Mouse (Mus musculus) thymus, postnatal 10 days (tissue): ENCODE measurements around the gene Obscn.
A peak's percentile ranks its signal among the peaks of the same experiment; 100 is the strongest.

Source experiments
- DNase-seq, 2 experiments: peaks; one replicate each; pipeline ENCODE4 v3.0.0; 2021; ENCODE audit warnings: low spot score in 2 of 2

Gene Obscn

GRCm38 (mm10) chr11:59135904-59136452 lies at the start of gene Obscn:
Gene Obscn, minus strand, starts transcription at chr11:59136402.
- DNase-seq: no peak

DNA sequence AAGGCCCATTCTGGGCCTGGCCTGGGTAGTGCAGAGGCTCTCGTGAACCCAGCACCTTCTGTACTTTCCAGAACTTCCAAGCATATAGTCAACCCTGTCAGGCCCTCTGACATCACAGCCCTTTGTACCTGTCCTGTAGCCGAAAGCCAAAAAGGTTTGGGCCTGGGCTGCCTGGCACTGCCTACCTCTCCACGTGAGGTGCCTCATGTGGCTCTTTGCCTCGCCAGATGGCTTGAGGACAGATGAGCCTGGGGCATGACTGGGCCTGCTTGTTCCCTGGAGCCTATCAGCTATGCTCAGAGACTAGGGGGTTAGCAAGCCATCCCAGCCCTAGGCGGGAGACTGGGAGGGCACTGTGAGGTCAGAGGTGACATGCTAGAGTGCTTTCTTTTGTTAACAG lies 49.3 kb upstream of the Obscn start:
- DNase-seq: no peak

GRCm38 (mm10) chr11:59183821-59184220 lies 47.6 kb upstream of the Obscn start:
- peak in 1 of 2 experiments; percentile 19 for DNase-seq

GRCm38 (mm10) chr11:59182864-59183331 lies 46.7 kb upstream of the Obscn start, which contains the start of gene Gjc2:
Gene Gjc2, minus strand, starts transcription at chr11:59183213.
- DNase-seq: no peak

DNA sequence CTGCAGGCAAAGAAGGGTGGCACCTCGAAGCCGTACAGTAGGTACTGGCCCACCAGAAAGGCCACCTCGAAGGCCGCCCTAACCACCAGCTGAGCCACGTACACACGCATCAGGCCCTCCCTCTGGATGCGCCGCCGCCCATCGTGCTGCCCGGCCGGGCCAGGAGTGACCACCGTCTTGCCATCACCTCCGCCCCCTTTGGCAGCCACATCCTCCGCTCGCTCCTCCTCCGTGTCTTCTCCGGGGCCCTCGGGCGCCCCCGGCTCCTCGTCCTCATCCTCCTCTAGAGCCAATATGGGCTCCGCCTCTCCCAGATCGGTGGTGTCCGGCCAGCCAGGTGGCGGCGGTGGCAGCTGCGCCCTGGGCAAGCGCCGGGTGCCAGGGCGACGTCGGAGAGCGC lies 40.7 kb upstream of the Obscn start:
- no peak for DNase-seq

DNA sequence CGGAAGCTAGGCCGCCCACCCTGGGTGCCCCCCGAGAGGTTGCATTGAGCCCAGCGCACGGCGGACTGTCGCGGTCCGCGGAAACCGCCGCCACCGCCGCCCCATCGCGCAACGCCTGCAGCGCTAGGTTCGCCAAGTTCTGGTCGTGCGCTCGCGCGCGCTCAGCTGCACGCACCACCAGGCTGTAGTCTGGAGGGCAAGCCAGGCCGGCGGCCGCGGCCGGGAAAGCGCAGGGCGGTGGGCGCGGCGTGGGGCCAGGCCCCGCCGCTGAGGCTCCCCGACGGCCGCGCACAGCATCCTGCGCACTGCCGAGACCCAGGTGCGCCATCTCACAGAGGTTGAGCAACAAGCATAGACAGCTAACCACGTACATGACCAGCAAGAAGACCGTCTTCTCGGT lies 40.3 kb upstream of the Obscn start:
- no peak for DNase-seq

- DNase-seq: no peak
Measured at GRCm38 (mm10) chr11:59174189-59174838, 38.1 kb upstream of the Obscn start.

GRCm38 (mm10) chr11:59170549-59170948 lies 34.3 kb upstream of the Obscn start:
- DNase-seq: no peak

- DNase-seq: no peak
Measured at GRCm38 (mm10) chr11:59169807-59170206, 33.6 kb upstream of the Obscn start.

DNA sequence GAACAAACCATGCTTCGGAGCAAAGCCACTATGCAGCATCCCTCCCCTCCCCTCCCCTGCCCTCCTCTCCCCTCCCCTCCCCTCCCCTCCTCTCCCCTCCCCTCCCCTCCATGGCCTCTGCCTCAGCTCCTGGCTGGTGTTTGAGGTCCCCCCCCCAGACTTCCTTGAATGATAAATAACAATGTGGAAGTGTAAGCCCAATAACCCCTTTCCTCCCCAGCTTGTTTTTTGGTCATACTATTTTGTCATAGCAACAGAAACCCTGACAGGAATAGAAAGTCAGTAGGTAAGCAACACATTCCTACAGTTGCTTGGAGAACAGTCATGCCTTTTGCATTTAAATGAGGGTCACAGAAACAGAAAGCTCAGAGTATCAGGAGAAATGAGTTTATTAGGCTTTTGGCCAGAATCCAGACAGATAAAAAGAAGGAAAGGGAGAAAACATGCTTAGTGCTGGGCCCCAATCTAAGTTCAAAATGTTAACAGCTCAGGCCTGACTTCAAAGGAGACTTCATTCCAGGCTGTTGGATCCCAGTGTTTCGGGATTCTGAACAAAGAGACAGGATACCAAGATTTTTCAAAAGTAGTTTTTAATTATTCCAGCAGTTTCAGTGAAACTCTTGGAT lies 29.5 kb upstream of the Obscn start:
- DNase-seq: no peak

DNA sequence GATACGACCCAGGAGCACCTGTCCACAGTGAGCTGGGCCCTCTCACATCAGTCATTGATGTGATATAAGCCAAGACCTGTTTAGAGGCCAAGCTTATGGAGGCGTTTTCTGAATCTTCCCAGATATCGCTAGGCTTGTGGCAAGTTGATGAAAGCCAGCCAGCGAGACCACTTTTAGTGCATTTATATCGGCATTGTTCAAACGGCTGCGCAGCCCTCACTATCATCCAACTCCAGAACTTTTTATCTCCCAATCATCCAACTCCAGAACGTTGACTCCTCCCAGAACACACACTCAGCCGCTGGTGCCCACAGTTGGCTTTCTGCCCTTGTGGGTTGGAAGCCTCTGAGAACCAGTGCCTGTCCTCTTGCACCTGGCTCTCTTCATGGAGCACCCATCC lies 28.2 kb upstream of the Obscn start:
- no peak for DNase-seq

DNA sequence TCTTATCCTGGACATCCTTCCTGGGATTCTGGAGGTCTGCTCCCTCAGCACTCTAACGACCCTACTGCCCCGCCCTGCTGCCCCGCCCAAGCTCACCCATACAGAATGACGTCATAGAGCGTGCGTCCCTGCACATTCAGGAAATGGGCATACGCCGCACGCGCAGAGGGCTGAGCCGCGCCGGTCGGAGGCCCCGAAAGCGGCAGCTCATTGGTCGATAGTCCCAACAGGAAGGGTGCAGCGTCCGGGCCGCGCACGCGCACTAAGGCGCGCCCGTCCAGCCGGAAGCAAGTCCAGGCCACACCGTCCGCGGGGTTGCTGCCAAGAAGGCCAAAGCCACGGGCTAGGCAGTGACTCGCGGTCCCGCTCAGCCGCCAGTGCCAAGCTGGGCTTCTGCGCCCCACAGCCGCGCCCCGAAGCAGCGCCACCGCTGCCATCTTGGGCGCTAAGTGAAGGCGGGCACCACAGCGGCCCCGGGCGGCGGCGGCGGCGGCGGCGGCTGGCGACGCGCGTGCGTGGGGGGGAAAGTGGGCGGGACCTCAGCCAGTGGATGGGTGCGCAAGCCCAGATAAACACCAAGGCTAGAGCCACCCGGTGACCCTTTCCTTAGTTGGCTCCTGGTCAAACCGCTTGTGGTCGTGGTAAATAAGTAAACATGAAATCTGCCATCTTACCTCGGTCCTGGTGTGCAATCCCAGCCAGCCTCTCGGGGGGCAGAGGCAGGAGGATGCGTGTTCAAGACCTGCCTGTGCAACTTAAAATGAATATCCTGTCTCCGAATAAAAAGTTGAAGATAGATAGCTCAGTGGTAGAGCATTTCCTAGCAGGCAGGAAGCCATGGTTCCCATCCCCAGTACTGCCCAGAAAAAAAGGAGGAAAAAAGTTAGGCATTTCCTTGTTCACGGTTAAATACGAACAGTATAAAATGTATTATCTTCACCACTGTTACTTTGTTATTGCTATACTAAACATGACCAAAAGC lies 27.3 kb upstream of the Obscn start, which contains the start of gene Iba57:
Iba57 (minus strand) TSS at position 485 of the 982 bp plus-strand sequence.
- peak; percentile 94 to 98 for DNase-seq

- no peak for DNase-seq
Measured at GRCm38 (mm10) chr11:59162443-59163254, 26.4 kb upstream of the Obscn start.

DNA sequence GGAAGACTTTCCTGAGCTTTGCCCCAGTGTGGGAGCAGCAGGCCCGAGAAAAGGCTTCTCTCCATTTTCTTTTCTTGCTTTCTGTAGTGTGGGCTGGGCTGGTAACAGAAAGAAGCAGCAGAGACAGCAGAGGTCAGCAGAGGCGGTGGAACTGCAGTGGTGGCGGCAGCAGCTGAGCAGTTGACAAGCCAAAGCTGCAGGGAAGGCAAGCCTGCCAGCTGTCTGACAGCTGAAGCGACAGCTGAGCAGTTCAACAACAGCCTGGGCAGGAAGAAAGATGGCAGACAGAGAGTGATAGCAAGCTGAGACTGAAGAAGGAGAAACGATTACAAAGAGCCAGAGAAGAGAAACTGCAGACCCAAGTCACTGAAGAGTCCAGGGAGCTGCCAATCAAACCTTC lies 25.2 kb upstream of the Obscn start:
- no peak for DNase-seq

DNA sequence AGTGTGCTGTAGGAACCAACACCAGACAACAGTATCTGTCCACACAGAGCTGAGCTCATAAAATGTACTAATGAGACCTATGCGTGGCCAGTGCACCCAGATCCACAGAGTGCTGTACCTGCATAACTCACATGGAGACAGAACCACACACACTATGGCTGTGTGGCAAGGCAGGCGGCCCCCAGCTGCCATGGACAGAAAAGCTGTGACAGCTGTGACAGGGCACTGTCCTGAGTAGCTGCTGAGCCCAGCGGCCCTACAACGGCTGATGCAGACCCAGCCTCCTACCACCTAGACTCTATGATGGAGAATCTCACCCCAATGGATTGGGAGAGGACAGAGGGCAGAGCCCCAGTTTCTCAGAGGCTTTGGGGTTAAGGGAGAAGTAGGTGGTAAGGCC lies 23.4 kb upstream of the Obscn start:
- no peak for DNase-seq

- no peak for DNase-seq
Measured at GRCm38 (mm10) chr11:59159099-59159498, 22.9 kb upstream of the Obscn start.

DNA sequence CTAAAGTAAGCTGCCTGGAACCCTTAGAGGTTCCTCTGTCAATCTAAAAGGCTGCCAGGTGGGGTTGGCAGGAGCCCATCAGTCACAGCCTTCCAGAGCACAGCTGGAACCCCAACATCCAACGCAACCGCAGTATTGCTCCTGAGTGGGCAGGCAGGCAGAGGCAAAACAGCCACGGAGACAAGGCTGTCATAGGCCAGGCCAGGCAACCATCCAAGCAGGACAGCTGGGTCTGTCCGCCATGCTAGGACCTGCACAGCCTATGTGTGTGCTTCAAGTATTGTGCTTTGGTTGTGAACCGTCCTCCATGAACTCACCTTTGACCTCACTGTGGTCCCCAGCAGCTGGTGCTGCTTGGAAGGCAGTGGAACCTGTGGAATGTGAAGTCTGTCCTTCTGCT lies 19.7 kb upstream of the Obscn start:
- no peak for DNase-seq

DNA sequence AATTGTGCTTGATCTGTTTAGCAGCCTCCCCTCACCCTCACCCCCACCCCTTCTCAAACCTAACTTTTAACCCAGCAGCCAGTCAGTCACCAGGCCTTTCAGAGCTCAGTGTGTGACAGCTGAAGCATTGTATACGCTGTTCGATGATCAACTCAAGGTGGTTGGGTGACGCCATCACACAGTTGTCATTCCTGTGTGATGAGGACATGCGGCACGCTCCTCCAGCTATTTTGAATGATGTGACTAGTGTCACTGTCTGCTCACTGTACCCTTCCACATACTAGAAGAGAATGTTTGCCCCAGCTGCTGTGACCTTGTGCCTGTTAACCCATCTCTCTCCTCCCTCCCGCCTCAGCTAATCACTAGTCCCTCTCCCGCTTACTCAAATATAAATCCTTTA lies 18.0 kb upstream of the Obscn start:
- DNase-seq: no peak

- no peak for DNase-seq
Measured at GRCm38 (mm10) chr11:59151729-59152128, 15.5 kb upstream of the Obscn start.

DNA sequence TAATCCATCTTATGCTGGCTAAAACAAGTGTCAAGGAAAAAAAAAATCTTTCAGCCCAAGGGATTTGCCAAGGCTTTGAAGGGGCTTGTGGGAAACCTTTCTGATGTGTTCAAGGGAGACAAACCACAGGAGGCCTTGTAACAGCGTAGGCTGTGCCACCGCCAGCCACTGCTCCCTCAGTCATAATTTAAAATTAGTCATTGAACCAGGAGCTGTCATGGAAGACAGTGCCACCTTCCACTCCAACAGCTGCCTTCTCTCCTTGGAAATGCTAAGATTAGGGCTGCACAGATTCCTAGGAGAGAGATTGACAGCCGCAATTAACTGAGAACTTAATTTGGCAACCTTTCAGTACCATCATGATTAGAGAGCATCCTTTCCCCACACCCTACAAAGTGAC lies 13.1 kb upstream of the Obscn start:
- no peak for DNase-seq

GRCm38 (mm10) chr11:59142962-59143361 lies 6.8 kb upstream of the Obscn start:
- no peak for DNase-seq
